Mouse (Mus musculus) bone marrow, adult 2 months (tissue): Measurements from ENCODE around the gene Slc5a2.

ENCODE experiments used
- CTCF ChIP-seq: fragments of 200-500 bp; IDR thresholded peaks from 2 replicates; pipeline ENCODE4 v1.5.1; 2011; ENCODE audit warnings: low read length, control low read depth; ENCODE audit not compliant: control insufficient read depth, insufficient read depth
- POLR2A ChIP-seq: fragments of 200-500 bp; IDR thresholded peaks from 2 replicates; pipeline ENCODE4 v1.6.1; 2011; ENCODE audit warnings: low read depth, mild to moderate bottlenecking, control low read depth, low read length, borderline replicate concordance; ENCODE audit not compliant: control insufficient read depth

GRCm38 (mm10) chr7:128282532-128283244 lies 17.2 kb downstream of the Slc5a2 start:
- no peak for TF ChIP-seq POLR2A
- no peak for TF ChIP-seq CTCF
